Mouse (Mus musculus): ENCODE measurements around the gene Gm45711.
A peak's percentile ranks its signal among the peaks of the same experiment; 100 is the strongest.
"Not testable (repeated sequence)": the region's sequence is repeated elsewhere in the genome, so short reads cannot be mapped to it uniquely, and the experiment has no call there.

The Gm45711 gene

GRCm38 (mm10) chr8:104309441-104310155 is at the start of gene Gm45711, which contains the start of gene Cmtm1:
Gene Gm45711 (minus strand): TSS chr8:104310081.
Gene Cmtm1 (minus strand): TSS chr8:104310145.
- not testable (repeated sequence) for DNase-seq (ENCODE audit: extremely low spot score)

- no peak for DNase-seq (ENCODE audit: extremely low spot score)
Measured at GRCm38 (mm10) chr8:104358637-104359036, 48.8 kb upstream of the Gm45711 start.

GRCm38 (mm10) chr8:104354504-104354903 is 44.6 kb upstream of the Gm45711 start:
- no peak for DNase-seq (ENCODE audit: extremely low spot score)

GRCm38 (mm10) chr8:104353186-104353585 is 43.3 kb upstream of the Gm45711 start:
- DNase-seq (ENCODE audit: extremely low spot score): no peak

GRCm38 (mm10) chr8:104350047-104350446 is 40.2 kb upstream of the Gm45711 start:
- no peak for DNase-seq (ENCODE audit: extremely low spot score)

GRCm38 (mm10) chr8:104348971-104349370 is 39.1 kb upstream of the Gm45711 start:
- no peak for DNase-seq (ENCODE audit: extremely low spot score)

GRCm38 (mm10) chr8:104346706-104347105 is 36.8 kb upstream of the Gm45711 start:
- no peak for DNase-seq (ENCODE audit: extremely low spot score)

- DNase-seq (ENCODE audit: extremely low spot score): no peak
Measured at GRCm38 (mm10) chr8:104344622-104345021, 34.7 kb upstream of the Gm45711 start.

- DNase-seq (ENCODE audit: extremely low spot score): peak; percentile 84
Measured at GRCm38 (mm10) chr8:104343957-104344356, 34.1 kb upstream of the Gm45711 start.

- DNase-seq (ENCODE audit: extremely low spot score): no peak
Measured at GRCm38 (mm10) chr8:104342426-104342825, 32.5 kb upstream of the Gm45711 start.

GRCm38 (mm10) chr8:104341678-104342077 is 31.8 kb upstream of the Gm45711 start:
- DNase-seq (ENCODE audit: extremely low spot score): no peak

GRCm38 (mm10) chr8:104341106-104341561 is 31.3 kb upstream of the Gm45711 start:
- DNase-seq (ENCODE audit: extremely low spot score): peak; percentile 80

GRCm38 (mm10) chr8:104340233-104341105 is 30.6 kb upstream of the Gm45711 start:
- peak; percentile 85 for DNase-seq (ENCODE audit: extremely low spot score)

- DNase-seq (ENCODE audit: extremely low spot score): no peak
Measured at GRCm38 (mm10) chr8:104339983-104340232, 30.0 kb upstream of the Gm45711 start.

- DNase-seq (ENCODE audit: extremely low spot score): no peak
Measured at GRCm38 (mm10) chr8:104339229-104339982, 29.5 kb upstream of the Gm45711 start, which contains the start of gene Cmtm3. Gene Cmtm3 (plus strand): TSS chr8:104339410.

- no peak for DNase-seq (ENCODE audit: extremely low spot score)
Measured at GRCm38 (mm10) chr8:104337890-104338289, 28.0 kb upstream of the Gm45711 start.

GRCm38 (mm10) chr8:104336806-104337205 is 26.9 kb upstream of the Gm45711 start:
- DNase-seq (ENCODE audit: extremely low spot score): no peak

- no peak for DNase-seq (ENCODE audit: extremely low spot score)
Measured at GRCm38 (mm10) chr8:104334196-104334595, 24.3 kb upstream of the Gm45711 start.

- no peak for DNase-seq (ENCODE audit: extremely low spot score)
Measured at GRCm38 (mm10) chr8:104333786-104334185, 23.9 kb upstream of the Gm45711 start.

GRCm38 (mm10) chr8:104332665-104333631 is 23.1 kb upstream of the Gm45711 start:
- no peak for DNase-seq (ENCODE audit: extremely low spot score)

GRCm38 (mm10) chr8:104321930-104322329 is 12.0 kb upstream of the Gm45711 start, which contains the start of gene Cmtm2b:
Gene Cmtm2b (plus strand): TSS chr8:104322230.
- DNase-seq (ENCODE audit: extremely low spot score): not testable (repeated sequence)

Data from embryo, embryonic 9.5 days (tissue).